Mouse (Mus musculus): ENCODE data around the gene Scn8a. TPM values are rescaled to one million over a fixed set of nuclear protein-coding genes. Genes with fewer than 3 reads are reported as not detected.
A peak's percentile ranks its signal among the peaks of the same experiment; 100 is the strongest.

Gene Scn8a
- polyA plus RNA-seq, 1 experiment from 2014 or later: 9.1 TPM

GRCm38 (mm10) chr15:100844336-100844735 is 25.3 kb upstream of the Scn8a start:
- ATAC-seq (ENCODE audit: insufficient number of reproducible peaks, insufficient read depth, low FRiP score, low TSS enrichment, low read depth): no peak
- Histone ChIP-seq H3K27ac (no peak overlapping the region), H3K9me3 (peaks cover 6% of the 10 kb centered on the region; the same call in 1 of the 2 replicates), H3K9ac (replicated peaks) (no peak overlapping the region), H3K4me3 (replicated peaks) (no peak overlapping the region), H3K4me2 (no peak overlapping the region), H3K36me3 (no peaks in the 10 kb centered on the region), H3K4me1 (replicated peaks) (peaks cover 6% of the 10 kb centered on the region; the same call in 1 of the 2 replicates), H3K27me3 (no peaks in the 10 kb centered on the region)
- WGBS: 83% methylated on average over 7 of the region's 7 CpGs

- Histone ChIP-seq H3K36me3 (no peaks in the 10 kb centered on the region), H3K27ac (0 out of 2 replicates have a peak overlapping the region, but pooled peaks have one; percentile 18), H3K4me2 (no peak overlapping the region), H3K9me3 (peaks cover 6% of the 10 kb centered on the region; the same call in 1 of the 2 replicates), H3K27me3 (no peaks in the 10 kb centered on the region), H3K9ac (replicated peaks) (no peak overlapping the region), H3K4me3 (replicated peaks) (no peak overlapping the region), H3K4me1 (replicated peaks) (peaks cover 6% of the 10 kb centered on the region; the same call in 1 of the 2 replicates)
- 60% methylated on average over 26 of the region's 26 CpGs for WGBS
- ATAC-seq (ENCODE audit: insufficient number of reproducible peaks, insufficient read depth, low FRiP score, low TSS enrichment, low read depth): 0 out of 2 replicates have a peak, but pooled peaks have one; percentile 42
Measured at GRCm38 (mm10) chr15:100845049-100845879, 24.4 kb upstream of the Scn8a start.

DNA sequence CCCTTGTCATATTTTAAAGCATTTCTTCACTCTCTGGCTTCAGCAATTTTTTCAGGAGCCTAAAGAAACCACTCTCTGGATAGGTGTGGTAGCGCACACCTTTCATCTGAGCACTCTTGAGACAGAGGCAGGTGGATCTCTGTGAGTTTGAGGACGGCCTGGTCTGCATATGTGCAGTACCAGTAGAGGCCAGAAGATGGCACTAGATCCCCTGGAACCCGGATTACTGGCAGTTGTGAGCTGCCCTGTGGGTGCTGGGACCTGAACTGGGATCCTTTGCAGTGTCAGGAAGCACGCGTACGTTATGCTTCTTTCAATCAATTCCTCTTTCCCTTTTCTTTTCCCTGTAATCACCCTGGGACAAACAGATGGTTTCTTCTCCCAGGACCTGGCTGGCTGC is 22.5 kb upstream of the Scn8a start:
- H3K4me2 ChIP-seq: no peak overlapping the region

GRCm38 (mm10) chr15:100857586-100857985 is 12.1 kb upstream of the Scn8a start:
- ATAC-seq (ENCODE audit: insufficient number of reproducible peaks, insufficient read depth, low FRiP score, low TSS enrichment, low read depth): no peak
- H3K27me3 ChIP-seq: no peaks in the 10 kb centered on the region
- no peak overlapping the region for H3K27ac ChIP-seq
- H3K4me2 ChIP-seq: no peak overlapping the region
- no peak overlapping the region for H3K9ac ChIP-seq (replicated peaks)
- no peaks in the 10 kb centered on the region for H3K36me3 ChIP-seq
- no peaks in the 10 kb centered on the region for H3K9me3 ChIP-seq
- H3K4me3 ChIP-seq (replicated peaks): no peak overlapping the region
- WGBS: 73% methylated on average over 3 of the region's 3 CpGs
- H3K4me1 ChIP-seq (replicated peaks): no peaks in the 10 kb centered on the region

More for the DNA sequence above, 22.5 kb upstream of the Scn8a start:
- H3K9ac ChIP-seq (replicated peaks): no peak overlapping the region
- peaks cover 6% of the 10 kb centered on the region; the same call in 1 of the 2 replicates for H3K4me1 ChIP-seq (replicated peaks)
- peaks cover 6% of the 10 kb centered on the region; the same call in 1 of the 2 replicates for H3K9me3 ChIP-seq
- no peak overlapping the region for H3K27ac ChIP-seq
- no peaks in the 10 kb centered on the region for H3K27me3 ChIP-seq
- ATAC-seq (ENCODE audit: insufficient number of reproducible peaks, insufficient read depth, low FRiP score, low TSS enrichment, low read depth): no peak
- H3K4me3 ChIP-seq (replicated peaks): no peak overlapping the region
- no peaks in the 10 kb centered on the region for H3K36me3 ChIP-seq
- WGBS: 82% methylated on average over 6 of the region's 6 CpGs

- H3K27me3 ChIP-seq: no peaks in the 10 kb centered on the region; the same call in 1 of the 2 replicates
- 39% methylated on average over 5 of the region's 5 CpGs for WGBS
- no peak for ATAC-seq (ENCODE audit: insufficient number of reproducible peaks, insufficient read depth, low FRiP score, low TSS enrichment, low read depth)
- peaks cover 4% of the 10 kb centered on the region; the same call in 1 of the 2 replicates for H3K9me3 ChIP-seq
- H3K4me2 ChIP-seq: no peak overlapping the region
- H3K36me3 ChIP-seq: no peaks in the 10 kb centered on the region
- H3K4me1 ChIP-seq (replicated peaks): no peaks in the 10 kb centered on the region
- no peak overlapping the region for H3K4me3 ChIP-seq (replicated peaks)
- H3K9ac ChIP-seq (replicated peaks): no peak overlapping the region
- no peak overlapping the region for H3K27ac ChIP-seq
Measured at GRCm38 (mm10) chr15:100860856-100861255, 8.8 kb upstream of the Scn8a start.

GRCm38 (mm10) chr15:100865556-100865955 is 4.1 kb upstream of the Scn8a start:
- Histone ChIP-seq H3K27me3 (peaks cover 18% of the 10 kb centered on the region), H3K9me3 (peaks cover 12% of the 10 kb centered on the region; the same call in 1 of the 2 replicates), H3K36me3 (no peaks in the 10 kb centered on the region), H3K9ac (replicated peaks) (no peak overlapping the region), H3K27ac (no peak overlapping the region), H3K4me1 (replicated peaks) (no peaks in the 10 kb centered on the region), H3K4me2 (no peak overlapping the region), H3K4me3 (replicated peaks) (no peak overlapping the region)
- WGBS: 39% methylated on average over 3 of the region's 3 CpGs
- ATAC-seq (ENCODE audit: insufficient number of reproducible peaks, insufficient read depth, low FRiP score, low TSS enrichment, low read depth): no peak

DNA sequence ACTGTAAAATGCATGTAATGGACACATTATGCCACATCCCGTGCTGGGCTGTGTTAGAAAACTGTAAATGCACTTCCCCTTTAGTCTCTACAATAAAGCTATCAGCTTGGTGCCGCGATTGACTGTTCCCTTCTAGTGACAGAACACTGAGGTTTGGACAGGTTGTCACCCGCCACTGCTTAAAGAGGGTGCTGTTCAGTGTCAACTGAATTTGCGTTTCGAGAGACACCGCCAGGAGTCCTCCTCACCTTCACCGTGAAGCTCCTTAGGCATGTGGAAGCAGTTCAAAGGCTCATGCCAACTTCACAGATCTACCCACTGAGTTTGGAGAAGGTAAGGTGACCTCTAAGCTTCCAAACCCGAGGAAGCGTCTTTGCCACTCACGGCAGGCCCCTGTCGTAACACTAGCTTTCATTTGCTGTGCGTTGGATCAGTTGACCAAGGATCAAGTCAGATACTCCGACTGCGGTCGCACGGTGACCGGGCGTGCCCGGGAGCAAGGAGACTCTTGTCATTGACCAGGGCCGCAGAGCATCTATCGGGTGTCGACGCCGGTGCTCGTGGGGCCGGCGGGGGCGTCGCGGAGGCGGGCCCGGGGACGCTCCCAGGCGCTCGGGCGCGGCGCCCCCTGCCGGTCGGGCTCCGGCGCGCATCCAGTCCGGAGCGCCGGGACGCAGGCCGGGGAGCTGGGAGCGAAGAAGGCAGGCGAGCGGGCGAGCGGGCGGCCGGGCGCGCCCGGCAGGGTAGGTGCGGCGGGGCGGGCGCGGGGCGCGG is 530 bp downstream of the Scn8a start:
- peaks cover 12% of the 10 kb centered on the region; the same call in 1 of the 2 replicates for H3K9me3 ChIP-seq
- H3K4me2 ChIP-seq: peak overlapping the region; percentile 66
- peak overlapping the region; percentile 42 for H3K9ac ChIP-seq (replicated peaks)
- 0 out of 2 replicates have a peak, but pooled peaks have one; percentile 31 for ATAC-seq (ENCODE audit: insufficient number of reproducible peaks, insufficient read depth, low FRiP score, low TSS enrichment, low read depth)
- H3K27me3 ChIP-seq: peaks cover 48% of the 10 kb centered on the region
- H3K27ac ChIP-seq: no peak overlapping the region
- H3K36me3 ChIP-seq: no peaks in the 10 kb centered on the region
- H3K4me3 ChIP-seq (replicated peaks): peak overlapping the region; percentile 82
- H3K4me1 ChIP-seq (replicated peaks): peaks cover 11% of the 10 kb centered on the region
- WGBS: 3% methylated on average over 48 of the region's 66 CpGs

- Histone ChIP-seq H3K9me3 (peaks cover 9% of the 10 kb centered on the region; the same call in 1 of the 2 replicates), H3K4me2 (peak overlapping the region; percentile 89), H3K27ac (no peak overlapping the region), H3K4me3 (replicated peaks) (peak overlapping the region; percentile 82), H3K27me3 (peaks cover 48% of the 10 kb centered on the region), H3K4me1 (replicated peaks) (peaks cover 11% of the 10 kb centered on the region), H3K9ac (replicated peaks) (peak overlapping the region; percentile 81), H3K36me3 (no peaks in the 10 kb centered on the region)
- ATAC-seq (ENCODE audit: insufficient number of reproducible peaks, insufficient read depth, low FRiP score, low TSS enrichment, low read depth): peak; percentile 52; the same call in 1 of the 2 replicates
- WGBS: 4% methylated on average over 19 of the region's 69 CpGs
Measured at GRCm38 (mm10) chr15:100870775-100871106, 1.1 kb downstream of the Scn8a start.

DNA sequence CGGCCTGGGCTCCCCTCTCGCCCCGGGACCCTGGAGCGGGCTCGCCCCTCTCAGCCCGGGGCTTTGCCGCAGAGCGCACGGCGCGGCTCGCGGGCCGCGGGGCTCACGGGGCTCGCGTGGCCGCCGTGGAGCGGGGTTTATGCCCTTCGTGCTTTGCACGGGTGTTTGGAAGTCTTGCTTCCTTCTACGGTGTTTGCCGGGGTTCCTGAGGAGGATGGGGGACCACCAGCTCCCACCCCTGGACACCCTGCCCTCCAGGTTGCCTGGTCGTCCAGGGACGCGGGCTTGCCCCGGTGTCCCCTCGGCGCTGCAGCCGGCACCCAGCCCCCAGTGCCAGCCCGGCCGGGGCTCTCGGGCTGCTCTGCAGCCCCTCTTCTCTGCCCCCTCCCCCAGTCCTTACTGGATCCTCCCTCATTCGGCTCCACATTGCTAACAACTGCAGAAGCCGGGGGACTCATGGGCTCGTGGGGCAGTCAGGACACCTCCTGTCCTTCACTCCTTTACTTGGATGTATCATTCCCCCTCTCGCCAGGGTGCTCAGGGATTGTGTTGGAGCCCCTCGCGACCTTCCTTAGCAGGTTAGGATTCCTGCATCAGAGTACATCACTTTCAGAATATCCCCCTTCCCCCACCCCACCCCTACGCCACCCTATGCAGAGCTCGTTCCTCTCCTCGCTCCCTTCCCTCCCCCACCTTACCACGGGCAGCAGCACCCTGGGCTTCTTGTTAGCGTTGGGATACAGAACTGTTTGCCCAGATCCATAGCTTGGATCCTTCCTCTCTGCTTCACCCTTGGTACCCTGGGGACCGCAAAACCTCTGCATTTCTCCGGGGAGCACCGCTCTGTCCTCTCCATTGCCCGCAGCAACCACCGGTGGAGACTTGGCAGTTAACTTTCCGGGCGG is 1.7 kb downstream of the Scn8a start:
- peaks cover 48% of the 10 kb centered on the region for H3K27me3 ChIP-seq
- no peak overlapping the region for H3K27ac ChIP-seq
- no peaks in the 10 kb centered on the region for H3K36me3 ChIP-seq
- H3K9ac ChIP-seq (replicated peaks): peak overlapping the region; percentile 81
- ATAC-seq (ENCODE audit: insufficient number of reproducible peaks, insufficient read depth, low FRiP score, low TSS enrichment, low read depth): peak; percentile 40; the same call in 1 of the 2 replicates
- WGBS: under 1% methylated on average over 48 of the region's 53 CpGs
- 0 out of 2 replicates have a peak, but pooled peaks cover 5% of the 10 kb centered on the region for H3K9me3 ChIP-seq
- peak overlapping the region; percentile 82 for H3K4me3 ChIP-seq (replicated peaks)
- H3K4me2 ChIP-seq: peak overlapping the region; percentile 89
- peaks cover 11% of the 10 kb centered on the region for H3K4me1 ChIP-seq (replicated peaks)

DNA sequence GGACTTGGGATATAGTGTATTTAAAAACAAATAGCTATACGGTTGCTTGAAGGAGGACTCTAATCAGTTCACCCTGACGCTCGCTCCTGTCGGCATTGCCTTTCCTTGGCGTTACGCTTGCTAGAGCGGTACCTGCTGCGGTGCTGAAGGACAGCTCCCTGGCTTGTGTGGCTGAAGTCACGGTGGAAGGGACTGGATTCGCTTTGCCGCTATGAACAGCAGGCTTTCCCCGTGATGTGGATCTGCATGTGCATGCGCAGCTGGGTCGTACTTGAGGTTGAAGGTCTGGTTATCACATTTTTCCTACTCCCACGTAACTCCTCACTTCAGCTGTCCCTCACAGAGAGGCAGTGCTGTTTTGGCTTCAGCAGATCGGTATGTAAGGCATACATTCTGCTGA is 3.5 kb downstream of the Scn8a start:
- H3K27ac ChIP-seq: no peak overlapping the region
- peaks cover 11% of the 10 kb centered on the region for H3K4me1 ChIP-seq (replicated peaks)
- no peak overlapping the region for H3K4me2 ChIP-seq
- H3K9me3 ChIP-seq: no peaks in the 10 kb centered on the region
- WGBS: 3% methylated on average over 16 of the region's 16 CpGs
- ATAC-seq (ENCODE audit: insufficient number of reproducible peaks, insufficient read depth, low FRiP score, low TSS enrichment, low read depth): no peak
- no peaks in the 10 kb centered on the region for H3K36me3 ChIP-seq
- H3K4me3 ChIP-seq (replicated peaks): no peak overlapping the region
- no peak overlapping the region for H3K9ac ChIP-seq (replicated peaks)
- peaks cover 47% of the 10 kb centered on the region for H3K27me3 ChIP-seq

All from limb, embryonic 12.5 days (tissue).